Mouse (Mus musculus) hindbrain, embryonic 10.5 days (tissue): ENCODE measurements around the gene Smg6. TPM values are rescaled to one million over a fixed set of nuclear protein-coding genes. Genes with fewer than 3 reads are reported as not detected.
A peak's percentile ranks its signal among the peaks of the same experiment; 100 is the strongest.

ENCODE experiments used
- DNase-seq: peaks from one replicate; pipeline ENCODE4 v3.0.0-alpha.2; 2017; ENCODE audit warnings: low spot score
- H3K27ac ChIP-seq: fragments of 300-500 bp; sonication (generic); 2 replicates; pipeline ENCODE4 v1.5.1; 2016; ENCODE audit warnings: mild to moderate bottlenecking, moderate library complexity
- H3K27me3 ChIP-seq: fragments of 300-500 bp; sonication (generic); 2 replicates; pipeline ENCODE4 v1.6.1; 2016; ENCODE audit warnings: mild to moderate bottlenecking; ENCODE audit not compliant: poor library complexity, insufficient read depth, severe bottlenecking
- H3K36me3 ChIP-seq: fragments of 300-500 bp; sonication (generic); 2 replicates; pipeline ENCODE4 v1.6.1; 2016; ENCODE audit warnings: mild to moderate bottlenecking, moderate library complexity
- H3K4me1 ChIP-seq: fragments of 300-500 bp; sonication (generic); replicated peaks from 2 replicates; pipeline ENCODE4 v1.6.1; 2016; ENCODE audit warnings: mild to moderate bottlenecking
- H3K4me3 ChIP-seq: fragments of 300-500 bp; sonication (generic); 2 replicates; pipeline ENCODE4 v1.5.1; 2016; ENCODE audit warnings: mild to moderate bottlenecking, moderate library complexity
- H3K9me3 ChIP-seq: fragments of 300-500 bp; sonication (generic); 2 replicates; pipeline ENCODE4 v1.6.1; 2016; ENCODE audit warnings: mild to moderate bottlenecking, moderate library complexity
- WGBS: fragments of 180-500 bp; shearing (Covaris S2); methylation state at CpG from one replicate; pipeline ENCODE4 v1.1.7; 2016; 5-methylcytosine and 5-hydroxymethylcytosine counted together
- polyA plus RNA-seq: library from polyadenylated mRNA; unstranded; fragments of >200 nt; fragmentation: Nextera tagmentation; extraction: Ambion mirVana; gene quantifications from 2 replicates; pipeline ENCODE4 v1.2.1, GENCODE M21; 2016

The Smg6 gene
- polyA plus RNA-seq, 1 experiment from 2014 or later = 19.2 TPM

GRCm38 (mm10) chr11:74902416-74902815, 23.2 kb upstream of the Smg6 start:
- no peaks in the 10 kb centered on the region for H3K27me3 ChIP-seq
- no peak overlapping the region for H3K4me3 ChIP-seq
- peaks cover 81% of the 10 kb centered on the region for H3K36me3 ChIP-seq
- peaks cover 15% of the 10 kb centered on the region for H3K4me1 ChIP-seq
- H3K27ac ChIP-seq = no peak overlapping the region
- H3K9me3 ChIP-seq = no peaks in the 10 kb centered on the region
- 93% methylated on average over 5 of the region's 5 CpGs for WGBS
- no peak for DNase-seq

DNA sequence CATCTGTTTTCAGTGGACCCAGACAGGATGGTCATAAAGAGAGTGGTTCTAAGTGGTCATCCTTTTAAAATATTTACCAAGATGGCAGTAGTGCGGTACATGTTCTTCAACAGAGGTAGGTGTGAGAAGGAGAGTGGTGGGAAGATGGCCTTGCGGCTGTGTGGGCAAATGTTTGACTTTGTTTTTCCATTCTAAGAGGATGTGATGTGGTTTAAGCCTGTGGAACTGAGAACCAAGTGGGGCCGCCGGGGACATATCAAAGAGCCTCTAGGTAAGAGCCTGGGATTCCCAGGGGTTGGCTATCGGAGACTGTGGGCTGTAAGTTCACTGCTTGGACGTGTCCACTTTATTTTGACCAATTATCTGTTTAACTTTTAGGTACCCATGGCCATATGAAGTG, 17.8 kb upstream of the Smg6 start:
- H3K9me3 ChIP-seq = no peaks in the 10 kb centered on the region
- no peaks in the 10 kb centered on the region for H3K4me1 ChIP-seq
- peaks cover 78% of the 10 kb centered on the region for H3K36me3 ChIP-seq
- DNase-seq = no peak
- H3K27me3 ChIP-seq = no peaks in the 10 kb centered on the region
- H3K27ac ChIP-seq = no peak overlapping the region
- WGBS = 97% methylated on average over 6 of the region's 6 CpGs
- no peak overlapping the region for H3K4me3 ChIP-seq

DNA sequence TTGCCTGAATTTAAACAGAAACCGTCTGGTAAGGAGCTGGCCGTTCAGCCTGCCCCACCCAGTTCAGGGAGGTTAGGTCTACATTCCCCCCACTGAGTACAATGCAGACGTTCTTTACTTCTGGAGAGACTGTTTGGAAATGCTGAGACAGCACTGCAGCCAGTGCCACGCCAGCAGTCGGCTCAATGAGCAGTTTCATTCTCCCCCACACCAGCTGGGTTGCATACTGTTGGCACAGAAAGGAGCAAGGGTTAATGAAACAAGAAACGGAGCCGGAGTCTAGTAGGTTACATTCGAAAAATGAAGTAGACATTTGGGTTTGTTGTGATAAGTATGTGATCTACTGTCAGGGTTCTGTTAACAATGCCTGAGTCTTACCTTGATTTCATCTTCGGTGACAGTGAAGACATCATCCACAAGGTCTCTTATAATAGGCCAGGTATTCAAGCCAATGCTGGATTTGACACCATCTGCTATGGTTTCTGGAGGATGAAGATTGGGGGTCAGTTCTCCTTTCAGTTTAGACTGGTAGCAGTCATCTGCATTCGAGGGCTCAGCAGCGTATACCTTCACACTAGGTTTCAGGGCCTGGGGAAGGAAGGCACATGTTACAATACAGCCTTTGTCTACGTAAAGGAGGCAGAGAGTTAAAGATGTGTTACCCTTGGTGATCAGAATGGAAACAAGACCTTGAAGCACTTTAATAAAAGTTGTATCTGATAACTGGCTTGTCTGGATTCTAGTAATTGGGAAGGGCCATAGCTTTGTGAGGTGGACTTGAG, 16.8 kb upstream of the Smg6 start:
- 85% methylated on average over 12 of the region's 12 CpGs for WGBS
- H3K9me3 ChIP-seq = no peaks in the 10 kb centered on the region
- no peak overlapping the region for H3K27ac ChIP-seq
- DNase-seq = no peak
- H3K27me3 ChIP-seq = no peaks in the 10 kb centered on the region
- peaks cover 69% of the 10 kb centered on the region for H3K36me3 ChIP-seq
- H3K4me1 ChIP-seq = no peaks in the 10 kb centered on the region
- H3K4me3 ChIP-seq = no peak overlapping the region

DNA sequence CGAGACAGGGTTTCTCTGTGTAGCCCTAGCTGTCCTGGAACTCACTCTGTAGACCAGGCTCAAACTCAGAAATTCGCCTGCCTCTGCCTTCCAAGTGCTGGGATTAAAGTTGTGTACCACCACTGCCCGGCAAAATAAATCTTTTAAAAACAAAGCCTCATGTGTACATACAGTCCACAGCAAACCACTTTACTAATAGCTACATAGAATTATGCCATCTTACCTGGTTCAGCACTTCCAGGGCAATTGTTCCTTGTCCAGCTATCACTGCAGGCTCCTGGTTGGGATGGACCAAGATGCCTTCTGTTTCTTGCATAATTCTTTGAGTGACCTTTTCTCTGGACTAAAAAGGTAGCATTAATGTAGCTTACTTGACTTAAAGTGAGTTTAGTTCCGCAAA, 15.6 kb upstream of the Smg6 start:
- Histone ChIP-seq H3K4me3 (no peak overlapping the region), H3K36me3 (peaks cover 57% of the 10 kb centered on the region), H3K27ac (no peak overlapping the region), H3K9me3 (no peaks in the 10 kb centered on the region), H3K27me3 (no peaks in the 10 kb centered on the region), H3K4me1 (no peaks in the 10 kb centered on the region)
- DNase-seq = no peak
- 93% methylated on average over 4 of the region's 4 CpGs for WGBS

DNA sequence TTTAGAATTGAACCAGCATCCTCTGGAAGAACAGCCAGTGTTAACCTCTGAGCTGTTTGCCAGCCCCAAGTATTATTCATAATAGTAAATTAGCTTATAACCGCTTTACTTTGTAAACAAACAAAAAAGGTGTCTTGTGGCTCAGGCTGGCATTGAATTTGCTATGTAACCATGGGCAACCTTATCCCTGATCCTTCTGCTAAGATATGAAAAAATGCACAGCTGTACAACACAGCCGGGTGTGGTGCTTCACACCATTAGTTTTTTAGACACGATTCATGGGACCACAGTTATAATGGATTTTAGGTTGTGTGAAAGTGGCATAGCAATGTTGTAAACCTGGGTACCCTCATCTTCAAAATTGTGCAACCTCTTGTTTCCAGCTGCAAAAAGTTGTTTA, 13.1 kb upstream of the Smg6 start:
- no peaks in the 10 kb centered on the region for H3K4me1 ChIP-seq
- DNase-seq = no peak
- no peaks in the 10 kb centered on the region for H3K9me3 ChIP-seq
- WGBS = 90% methylated on average over 3 of the region's 3 CpGs
- H3K4me3 ChIP-seq = no peak overlapping the region
- H3K27me3 ChIP-seq = no peaks in the 10 kb centered on the region
- H3K36me3 ChIP-seq = peaks cover 39% of the 10 kb centered on the region
- no peak overlapping the region for H3K27ac ChIP-seq

GRCm38 (mm10) chr11:74919249-74919648, 6.4 kb upstream of the Smg6 start:
- H3K27ac ChIP-seq = no peak overlapping the region
- H3K36me3 ChIP-seq = peaks cover 36% of the 10 kb centered on the region
- H3K9me3 ChIP-seq = no peaks in the 10 kb centered on the region
- no peak for DNase-seq
- WGBS = 86% methylated on average over 6 of the region's 6 CpGs
- no peaks in the 10 kb centered on the region for H3K27me3 ChIP-seq
- H3K4me1 ChIP-seq = no peaks in the 10 kb centered on the region
- no peak overlapping the region for H3K4me3 ChIP-seq

GRCm38 (mm10) chr11:74924149-74924548, 1.5 kb upstream of the Smg6 start:
- no peaks in the 10 kb centered on the region for H3K27me3 ChIP-seq
- no peak overlapping the region for H3K27ac ChIP-seq
- H3K4me1 ChIP-seq = peaks cover 22% of the 10 kb centered on the region
- 65% methylated on average over 4 of the region's 4 CpGs for WGBS
- H3K36me3 ChIP-seq = peaks cover 16% of the 10 kb centered on the region
- peak; percentile 31 for DNase-seq
- peak overlapping the region; percentile 94; the same call in 1 of the 2 replicates for H3K4me3 ChIP-seq
- H3K9me3 ChIP-seq = no peaks in the 10 kb centered on the region

- Histone ChIP-seq H3K9me3 (no peaks in the 10 kb centered on the region), H3K4me1 (peaks cover 22% of the 10 kb centered on the region), H3K36me3 (peaks cover 28% of the 10 kb centered on the region), H3K27me3 (no peaks in the 10 kb centered on the region), H3K27ac (peak overlapping the region; percentile 97), H3K4me3 (peak overlapping the region; percentile 94)
- DNase-seq = no peak
- 9% methylated on average over 11 of the region's 11 CpGs for WGBS
These were observed 874 bp downstream of the Smg6 start for GRCm38 (mm10) chr11:74926388-74927005.

GRCm38 (mm10) chr11:74927236-74927725, 1.7 kb downstream of the Smg6 start:
- H3K4me3 ChIP-seq = no peak overlapping the region; the same call in 1 of the 2 replicates

DNA sequence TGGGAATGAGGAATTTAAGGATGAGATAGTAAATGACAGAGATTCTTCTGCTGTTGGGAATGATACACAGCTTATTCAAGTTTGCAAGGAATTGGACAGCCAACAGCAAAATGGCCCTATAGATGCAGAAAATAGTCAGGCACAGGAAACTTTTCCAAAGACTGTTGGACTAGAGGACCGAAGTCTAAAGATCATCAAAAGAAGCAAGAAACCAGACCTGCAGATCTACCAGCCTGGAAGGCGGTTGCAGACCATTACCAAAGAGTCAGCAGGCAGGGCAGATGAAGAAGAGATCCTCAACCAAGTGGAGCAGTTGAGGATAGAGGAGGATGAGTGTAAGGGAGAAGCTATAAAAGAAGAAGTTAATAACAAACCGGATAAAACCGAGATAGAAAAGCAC, 3.5 kb downstream of the Smg6 start:
- no peaks in the 10 kb centered on the region for H3K27me3 ChIP-seq
- H3K36me3 ChIP-seq = peaks cover 54% of the 10 kb centered on the region
- peaks cover 22% of the 10 kb centered on the region for H3K4me1 ChIP-seq
- 79% methylated on average over 4 of the region's 4 CpGs for WGBS
- no peak overlapping the region for H3K4me3 ChIP-seq
- H3K9me3 ChIP-seq = no peaks in the 10 kb centered on the region
- H3K27ac ChIP-seq = no peak overlapping the region
- DNase-seq = no peak

More at GRCm38 (mm10) chr11:74927236-74927725, 1.7 kb downstream of the Smg6 start:
- no peaks in the 10 kb centered on the region for H3K9me3 ChIP-seq
- H3K4me1 ChIP-seq = peaks cover 22% of the 10 kb centered on the region
- WGBS = 94% methylated on average over 2 of the region's 2 CpGs
- no peak overlapping the region for H3K27ac ChIP-seq
- no peak for DNase-seq
- no peaks in the 10 kb centered on the region for H3K27me3 ChIP-seq
- peaks cover 36% of the 10 kb centered on the region for H3K36me3 ChIP-seq

GRCm38 (mm10) chr11:74930391-74930790, 4.8 kb downstream of the Smg6 start:
- DNase-seq = no peak
- Histone ChIP-seq H3K9me3 (no peaks in the 10 kb centered on the region), H3K27ac (no peak overlapping the region), H3K27me3 (no peaks in the 10 kb centered on the region), H3K36me3 (peaks cover 67% of the 10 kb centered on the region), H3K4me3 (no peak overlapping the region), H3K4me1 (peaks cover 15% of the 10 kb centered on the region)
- 92% methylated on average over 7 of the region's 7 CpGs for WGBS

- H3K4me1 ChIP-seq = no peaks in the 10 kb centered on the region
- H3K4me3 ChIP-seq = no peak overlapping the region
- peaks cover 83% of the 10 kb centered on the region for H3K36me3 ChIP-seq
- no peak for DNase-seq
- no peaks in the 10 kb centered on the region for H3K27me3 ChIP-seq
- no peak overlapping the region for H3K27ac ChIP-seq
- no peaks in the 10 kb centered on the region for H3K9me3 ChIP-seq
- WGBS = 84% methylated on average over 3 of the region's 3 CpGs
These were observed 20.7 kb downstream of the Smg6 start for GRCm38 (mm10) chr11:74946348-74946747.

GRCm38 (mm10) chr11:74954901-74955300, 29.3 kb downstream of the Smg6 start:
- Histone ChIP-seq H3K4me3 (no peak overlapping the region), H3K9me3 (no peaks in the 10 kb centered on the region), H3K36me3 (peaks cover 60% of the 10 kb centered on the region)

More at GRCm38 (mm10) chr11:74954901-74955300, 29.3 kb downstream of the Smg6 start:
- Histone ChIP-seq H3K27ac (no peak overlapping the region), H3K4me1 (no peaks in the 10 kb centered on the region), H3K27me3 (no peaks in the 10 kb centered on the region)
- DNase-seq = no peak
